Mouse (Mus musculus) thymus, postnatal 4 days (tissue): ENCODE measurements around the gene Tm4sf5.

Source experiments
- DNase-seq: peaks from one replicate; pipeline ENCODE4 v3.0.0; 2021

Tm4sf5 gene

GRCm38 (mm10) chr11:70553940-70554339 is 48.9 kb downstream of the Tm4sf5 start:
- no peak for DNase-seq

GRCm38 (mm10) chr11:70557545-70557944 is 52.5 kb downstream of the Tm4sf5 start:
- peak; percentile 35 for DNase-seq
